Mouse (Mus musculus): ENCODE data around the gene Arhgap5.

GRCm38 (mm10) chr12:52503456-52504320 is at the start of gene Arhgap5:
- TF ChIP-seq CTCF (IDR thresholded peaks at IDR 0.05; ENCODE audit: control insufficient read depth, insufficient read depth, insufficient replicate concordance, low read depth, low read length) (no peak), POLR2A (IDR thresholded peaks at IDR 0.05; ENCODE audit: control insufficient read depth, low read depth, low read length) (peak; percentile 85; the same call in 1 of the 2 replicates)

Measured in testis, adult 2 months (tissue).